Mouse (Mus musculus) midbrain, postnatal 0 days (tissue): Measurements from ENCODE around the gene Ube2n. TPM values are rescaled to one million over a fixed set of nuclear protein-coding genes. Genes with fewer than 3 reads are reported as not detected.

Source experiments
- ATAC-seq: fragments of 200-750 bp; cut with Nextera tagmentation; 2 replicates; pipeline ENCODE4 v1.8.0; 2017; ENCODE audit warnings: moderate number of reproducible peaks, mild to moderate bottlenecking, moderate TSS enrichment, moderate library complexity; ENCODE audit not compliant: low FRiP score
- DNase-seq: peaks from one replicate; pipeline ENCODE4 v3.0.0-alpha.2; 2015; ENCODE audit warnings: low spot score
- H3K27ac ChIP-seq: fragments of 300-500 bp; sonication (generic); 2 replicates; pipeline ENCODE4 v1.5.1; 2014; ENCODE audit warnings: low read depth, mild to moderate bottlenecking, low read length, mixed read lengths
- H3K27me3 ChIP-seq: fragments of 300-500 bp; sonication (generic); 2 replicates; pipeline ENCODE4 v1.6.1; 2014; ENCODE audit warnings: low read length, control low read depth, mixed read lengths; ENCODE audit not compliant: insufficient read depth
- H3K36me3 ChIP-seq: fragments of 300-500 bp; sonication (generic); 2 replicates; pipeline ENCODE4 v1.6.1; 2014; ENCODE audit warnings: low read length, control low read depth, mixed read lengths; ENCODE audit not compliant: insufficient read depth
- H3K4me1 ChIP-seq: fragments of 300-500 bp; sonication (generic); 2 replicates; pipeline ENCODE4 v1.6.1; 2014; ENCODE audit warnings: mild to moderate bottlenecking, control low read depth, antibody characterized with exemption, low read length, mixed read lengths; ENCODE audit not compliant: insufficient read depth
- H3K4me2 ChIP-seq: fragments of 300-500 bp; sonication (generic); 2 replicates; pipeline ENCODE4 v1.6.1; 2014; ENCODE audit warnings: low read depth, mild to moderate bottlenecking, low read length, mixed read lengths; ENCODE audit not compliant: poor library complexity, severe bottlenecking
- H3K4me3 ChIP-seq: fragments of 300-500 bp; sonication (generic); 2 replicates; pipeline ENCODE4 v1.5.1; 2014; ENCODE audit warnings: low read depth, mild to moderate bottlenecking, low read length, moderate library complexity
- H3K9ac ChIP-seq: fragments of 300-500 bp; sonication (generic); replicated peaks from 2 replicates; pipeline ENCODE4 v1.6.1; 2014; ENCODE audit warnings: mild to moderate bottlenecking, low read length, moderate library complexity, mixed read lengths; ENCODE audit not compliant: poor library complexity, severe bottlenecking
- H3K9me3 ChIP-seq: fragments of 300-500 bp; sonication (generic); 2 replicates; pipeline ENCODE4 v1.6.1; 2016; ENCODE audit warnings: low read length, control low read depth
- CTCF ChIP-seq: IDR thresholded peaks from 2 replicates; pipeline ENCODE4 v1.5.1; 2016; ENCODE audit warnings: antibody characterized with exemption, mild to moderate bottlenecking
- WGBS: fragments of 180-500 bp; shearing (Covaris S2); extraction: QIAGEN DNeasy Blood & Tissue Kit; methylation state at CpG from one replicate; pipeline ENCODE4 v1.1.7; 2014; 5-methylcytosine and 5-hydroxymethylcytosine counted together
- polyA plus RNA-seq: library from polyadenylated mRNA; unstranded; fragments of >200 nt; fragmentation: Nextera tagmentation; extraction: Ambion mirVana; gene quantifications from 2 replicates; pipeline ENCODE4 v1.2.1, GENCODE M21; 2015
- total RNA-seq: library from RNA; depleted of rRNA; stranded (reverse); fragments of >200 nt; gene quantifications from 2 replicates; pipeline ENCODE4 v1.2.3, GENCODE M21; 2014

Gene Ube2n
- total and polyA plus RNA-seq, 2 experiments from 2014 or later: 230 to 322 TPM

GRCm38 (mm10) chr10:95568016-95568415, 53.1 kb downstream of the Ube2n start:
- H3K27ac ChIP-seq: no peak overlapping the region
- no peak overlapping the region for H3K4me2 ChIP-seq
- H3K9me3 ChIP-seq: no peaks in the 10 kb centered on the region
- H3K27me3 ChIP-seq: no peaks in the 10 kb centered on the region
- ATAC-seq (no peak), DNase-seq (no peak)
- 74% methylated on average over 6 of the region's 6 CpGs for WGBS
- H3K36me3 ChIP-seq: no peaks in the 10 kb centered on the region
- no peak overlapping the region for H3K9ac ChIP-seq
- H3K4me1 ChIP-seq: no peaks in the 10 kb centered on the region
- H3K4me3 ChIP-seq: no peak overlapping the region
- TF ChIP-seq CTCF: no peak

DNA sequence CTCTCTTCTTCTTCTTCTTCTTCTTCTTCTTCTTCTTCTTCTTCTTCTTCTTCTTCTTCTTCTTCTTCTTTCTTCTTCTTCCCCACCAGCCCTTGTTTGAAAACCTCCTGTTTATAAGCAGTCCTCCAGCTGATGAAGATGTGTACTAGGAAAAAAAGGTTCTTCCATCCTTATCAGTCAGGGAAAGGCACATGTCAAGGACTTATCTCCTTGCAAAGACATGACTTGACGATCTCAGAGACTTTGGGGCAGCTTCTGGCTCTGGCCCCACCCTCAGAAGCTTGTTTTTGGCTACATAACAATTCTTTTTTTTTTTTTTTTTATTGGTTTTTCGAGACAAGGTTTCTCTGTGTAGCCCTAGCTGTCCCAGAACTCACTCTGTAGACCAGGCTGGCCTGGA, 54.5 kb downstream of the Ube2n start:
- no peak for ATAC-seq

DNA sequence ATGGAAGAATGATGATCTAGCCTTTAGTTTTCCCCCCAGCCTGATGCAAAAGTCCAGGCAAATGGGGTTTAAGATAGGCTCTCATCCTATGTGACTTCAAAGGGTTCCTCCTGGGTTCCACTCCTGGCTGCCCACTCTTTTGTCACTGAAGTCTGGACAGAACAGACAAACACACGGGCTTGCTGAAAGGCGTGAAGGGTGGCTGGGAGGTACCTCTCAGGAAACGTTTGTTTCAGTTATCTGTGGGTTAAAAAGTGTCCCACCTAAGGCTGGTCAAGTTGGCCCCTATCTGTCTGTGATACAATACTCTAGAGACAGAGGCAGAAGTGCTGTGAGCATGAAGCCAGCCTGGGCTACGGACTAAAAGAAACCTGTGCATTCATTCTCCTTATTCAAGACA, 60.0 kb downstream of the Ube2n start:
- no peak for TF ChIP-seq CTCF
- no peaks in the 10 kb centered on the region for H3K27me3 ChIP-seq
- no peaks in the 10 kb centered on the region for H3K9me3 ChIP-seq
- ATAC-seq: no peak
- H3K36me3 ChIP-seq: no peaks in the 10 kb centered on the region
- no peaks in the 10 kb centered on the region for H3K4me1 ChIP-seq
- no peak overlapping the region for H3K27ac ChIP-seq
- 79% methylated on average over 4 of the region's 4 CpGs for WGBS
- no peak overlapping the region for H3K9ac ChIP-seq
- no peak overlapping the region for H3K4me2 ChIP-seq
- DNase-seq: no peak
- H3K4me3 ChIP-seq: no peak overlapping the region

More for the DNA sequence above, 54.5 kb downstream of the Ube2n start:
- WGBS: 72% methylated on average over 2 of the region's 2 CpGs
- Histone ChIP-seq H3K9ac (no peak overlapping the region), H3K27me3 (no peaks in the 10 kb centered on the region), H3K27ac (no peak overlapping the region), H3K4me2 (no peak overlapping the region), H3K4me3 (no peak overlapping the region), H3K36me3 (no peaks in the 10 kb centered on the region), H3K9me3 (no peaks in the 10 kb centered on the region), H3K4me1 (no peaks in the 10 kb centered on the region)
- TF ChIP-seq CTCF: no peak
- DNase-seq: no peak

DNA sequence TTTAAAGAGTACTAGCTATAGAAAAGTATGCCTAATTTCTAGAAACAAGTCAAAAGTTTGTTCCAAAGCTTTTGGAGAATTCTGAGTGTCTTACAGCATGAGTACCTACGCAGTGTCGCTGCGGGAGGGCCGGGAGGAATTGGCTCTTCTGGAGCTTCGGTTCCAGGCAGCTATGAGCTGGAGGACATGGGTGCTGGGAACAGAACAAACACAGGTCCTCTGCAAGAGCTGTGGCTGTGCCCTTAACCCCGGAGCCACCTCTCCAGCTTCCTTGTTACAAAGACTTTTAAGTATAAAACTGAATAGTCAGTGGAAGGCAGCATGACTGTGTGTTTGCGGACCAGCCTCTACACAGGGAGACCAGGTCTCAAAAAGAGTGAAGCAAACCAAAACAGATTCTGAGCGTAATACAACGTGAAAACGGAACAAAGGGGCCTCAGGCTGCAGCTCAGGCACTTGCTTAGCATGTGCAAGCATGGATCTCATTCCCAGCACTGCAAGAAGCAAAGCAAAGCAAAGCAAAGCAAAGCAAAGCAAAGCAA, 61.0 kb downstream of the Ube2n start:
- no peak overlapping the region for H3K27ac ChIP-seq
- H3K4me1 ChIP-seq: no peaks in the 10 kb centered on the region
- H3K27me3 ChIP-seq: no peaks in the 10 kb centered on the region
- TF ChIP-seq CTCF: no peak
- ATAC-seq (no peak), DNase-seq (no peak)
- 67% methylated on average over 10 of the region's 10 CpGs for WGBS
- H3K4me3 ChIP-seq: no peak overlapping the region
- H3K9me3 ChIP-seq: no peaks in the 10 kb centered on the region
- no peak overlapping the region for H3K4me2 ChIP-seq
- no peak overlapping the region for H3K9ac ChIP-seq
- no peaks in the 10 kb centered on the region for H3K36me3 ChIP-seq

DNA sequence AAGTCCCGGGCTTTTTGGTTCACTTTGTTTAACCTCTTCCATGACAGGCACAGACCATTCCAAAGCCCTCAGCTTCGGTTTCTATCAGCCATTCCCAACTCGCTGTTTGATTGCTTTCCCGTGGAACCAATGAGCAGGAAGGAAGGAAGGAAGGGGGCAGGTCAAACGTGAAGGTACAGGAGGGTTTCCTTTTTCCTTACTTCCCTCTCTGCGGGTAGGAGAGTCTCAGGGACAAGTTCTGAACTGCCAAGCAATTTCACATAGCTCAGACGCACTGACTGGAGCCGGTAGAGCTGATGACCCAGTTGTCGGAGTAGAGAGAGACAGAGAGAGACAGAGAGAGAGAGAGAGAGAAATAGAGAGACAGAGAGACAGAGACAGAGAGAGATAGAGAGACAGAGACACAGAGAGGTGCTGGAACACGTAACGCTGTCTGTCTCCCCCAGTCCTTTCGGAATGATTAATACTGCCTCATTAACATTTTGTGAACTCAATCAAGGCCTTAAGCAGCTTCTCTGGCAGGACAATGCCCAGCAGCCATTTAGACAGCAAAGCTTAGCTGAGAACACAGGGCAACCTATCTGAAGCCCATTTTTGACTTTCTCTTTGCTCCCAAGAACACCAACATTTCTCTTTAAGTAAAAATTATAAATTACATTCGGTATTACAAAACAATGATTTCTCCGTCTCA, 62.1 kb downstream of the Ube2n start:
- ATAC-seq (no peak), DNase-seq (no peak)
- WGBS: 51% methylated on average over 14 of the region's 14 CpGs
- Histone ChIP-seq H3K4me3 (no peak overlapping the region), H3K9me3 (no peaks in the 10 kb centered on the region), H3K9ac (no peak overlapping the region), H3K36me3 (no peaks in the 10 kb centered on the region), H3K4me1 (no peaks in the 10 kb centered on the region), H3K27ac (no peak overlapping the region), H3K4me2 (no peak overlapping the region), H3K27me3 (no peaks in the 10 kb centered on the region)
- no peak for TF ChIP-seq CTCF

GRCm38 (mm10) chr10:95577567-95577950, 62.6 kb downstream of the Ube2n start:
- WGBS: 29% methylated on average over 4 of the region's 4 CpGs
- no peak for TF ChIP-seq CTCF
- Histone ChIP-seq H3K36me3 (no peaks in the 10 kb centered on the region), H3K9me3 (no peaks in the 10 kb centered on the region), H3K27ac (no peak overlapping the region), H3K4me3 (no peak overlapping the region), H3K27me3 (no peaks in the 10 kb centered on the region), H3K9ac (no peak overlapping the region), H3K4me2 (no peak overlapping the region), H3K4me1 (no peaks in the 10 kb centered on the region)
- DNase-seq: no peak
- ATAC-seq: no peak
